Mouse (Mus musculus) bone marrow macrophage, adult 2 months (primary cell): Measurements from ENCODE around the gene Shank3. TPM values are rescaled to one million over a fixed set of nuclear protein-coding genes. Genes with fewer than 3 reads are reported as not detected.

Experiments
- H3K27ac ChIP-seq: 2 replicates; pipeline ENCODE4 v1.5.1; 2012; ENCODE audit warnings: low read depth, low read length; ENCODE audit not compliant: insufficient read depth
- H3K4me1 ChIP-seq: 2 replicates; pipeline ENCODE4 v1.6.1; 2012; ENCODE audit warnings: low read length; ENCODE audit not compliant: control insufficient read depth, insufficient read depth
- H3K4me3 ChIP-seq: 2 replicates; pipeline ENCODE4 v1.5.1; 2012; ENCODE audit warnings: mild to moderate bottlenecking, low read length, moderate library complexity; ENCODE audit not compliant: insufficient read depth
- CTCF ChIP-seq: IDR thresholded peaks from 2 replicates; pipeline ENCODE4 v1.5.1; 2012; ENCODE audit warnings: low read depth, mild to moderate bottlenecking, low read length, moderate library complexity
- POLR2A ChIP-seq: IDR thresholded peaks from 2 replicates; pipeline ENCODE4 v1.6.1; 2012; ENCODE audit warnings: mild to moderate bottlenecking, low read depth, low read length, borderline replicate concordance
- polyA plus RNA-seq: library from polyadenylated mRNA; stranded (reverse); fragments of >200 nt; gene quantifications from 2 replicates; pipeline ENCODE4 v1.2.4, GENCODE M21; 2012; ENCODE audit not compliant: missing spikeins, insufficient read depth, insufficient read length

Shank3 gene
- polyA plus RNA-seq, 1 experiment: not detected

- Histone ChIP-seq H3K27ac (peak overlapping the region; percentile 14), H3K4me3 (peak overlapping the region; percentile 71), H3K4me1 (peaks cover 15% of the 10 kb centered on the region)
- TF ChIP-seq CTCF (no peak), POLR2A (no peak)
These were observed 23.0 kb upstream of the Shank3 start for GRCm38 (mm10) chr15:89476475-89476815.

- peak within 1 kb of the TSS; percentile 14 for H3K27ac ChIP-seq
- TF ChIP-seq CTCF (no peak), POLR2A (no peak)
- peaks cover 15% of the 10 kb centered on the region for H3K4me1 ChIP-seq
- H3K4me3 ChIP-seq: peak within 1 kb of the TSS; percentile 71
These were observed 22.3 kb upstream of the Shank3 start, which contains the start of gene Arsa for GRCm38 (mm10) chr15:89477091-89477491. Gene Arsa (minus strand): TSS chr15:89477425.

GRCm38 (mm10) chr15:89477806-89478205 lies 21.6 kb upstream of the Shank3 start:
- TF ChIP-seq POLR2A: no peak
- TF ChIP-seq CTCF: no peak
- Histone ChIP-seq H3K4me1 (peaks cover 15% of the 10 kb centered on the region), H3K27ac (no peak overlapping the region), H3K4me3 (no peak overlapping the region)

GRCm38 (mm10) chr15:89478622-89479021 lies 20.8 kb upstream of the Shank3 start:
- no peak overlapping the region for H3K4me3 ChIP-seq
- peaks cover 15% of the 10 kb centered on the region for H3K4me1 ChIP-seq
- TF ChIP-seq CTCF: no peak
- no peak for TF ChIP-seq POLR2A
- no peak overlapping the region for H3K27ac ChIP-seq

- peaks cover 11% of the 10 kb centered on the region for H3K4me1 ChIP-seq
- H3K27ac ChIP-seq: no peak overlapping the region
- TF ChIP-seq POLR2A (no peak), CTCF (no peak)
- no peak overlapping the region for H3K4me3 ChIP-seq
These were observed 18.8 kb upstream of the Shank3 start for GRCm38 (mm10) chr15:89480584-89480983.

GRCm38 (mm10) chr15:89488182-89488581 lies 11.2 kb upstream of the Shank3 start:
- Histone ChIP-seq H3K4me3 (no peak overlapping the region), H3K27ac (no peak overlapping the region), H3K4me1 (no peaks in the 10 kb centered on the region)
- no peak for TF ChIP-seq CTCF
- TF ChIP-seq POLR2A: no peak

- TF ChIP-seq CTCF (no peak), POLR2A (no peak)
- Histone ChIP-seq H3K27ac (no peak overlapping the region), H3K4me3 (no peak overlapping the region), H3K4me1 (no peaks in the 10 kb centered on the region)
These were observed 10.8 kb upstream of the Shank3 start for GRCm38 (mm10) chr15:89488611-89489117.

- Histone ChIP-seq H3K4me1 (no peaks in the 10 kb centered on the region), H3K27ac (no peak overlapping the region), H3K4me3 (no peak overlapping the region)
- TF ChIP-seq CTCF (peak; percentile 20; the same call in 1 of the 2 replicates), POLR2A (no peak)
These were observed 4.5 kb upstream of the Shank3 start for GRCm38 (mm10) chr15:89494970-89495369.

- Histone ChIP-seq H3K4me1 (no peaks in the 10 kb centered on the region), H3K27ac (no peak overlapping the region), H3K4me3 (no peak overlapping the region)
- TF ChIP-seq CTCF (no peak), POLR2A (no peak)
These were observed 3.3 kb upstream of the Shank3 start for GRCm38 (mm10) chr15:89496131-89496530.

GRCm38 (mm10) chr15:89496841-89497240 lies 2.6 kb upstream of the Shank3 start:
- H3K4me3 ChIP-seq: no peak overlapping the region
- H3K4me1 ChIP-seq: no peaks in the 10 kb centered on the region
- H3K27ac ChIP-seq: no peak overlapping the region
- no peak for TF ChIP-seq CTCF
